8 mouse cellular contexts compared by ENCODE assay signal in the genomic region with DNA sequence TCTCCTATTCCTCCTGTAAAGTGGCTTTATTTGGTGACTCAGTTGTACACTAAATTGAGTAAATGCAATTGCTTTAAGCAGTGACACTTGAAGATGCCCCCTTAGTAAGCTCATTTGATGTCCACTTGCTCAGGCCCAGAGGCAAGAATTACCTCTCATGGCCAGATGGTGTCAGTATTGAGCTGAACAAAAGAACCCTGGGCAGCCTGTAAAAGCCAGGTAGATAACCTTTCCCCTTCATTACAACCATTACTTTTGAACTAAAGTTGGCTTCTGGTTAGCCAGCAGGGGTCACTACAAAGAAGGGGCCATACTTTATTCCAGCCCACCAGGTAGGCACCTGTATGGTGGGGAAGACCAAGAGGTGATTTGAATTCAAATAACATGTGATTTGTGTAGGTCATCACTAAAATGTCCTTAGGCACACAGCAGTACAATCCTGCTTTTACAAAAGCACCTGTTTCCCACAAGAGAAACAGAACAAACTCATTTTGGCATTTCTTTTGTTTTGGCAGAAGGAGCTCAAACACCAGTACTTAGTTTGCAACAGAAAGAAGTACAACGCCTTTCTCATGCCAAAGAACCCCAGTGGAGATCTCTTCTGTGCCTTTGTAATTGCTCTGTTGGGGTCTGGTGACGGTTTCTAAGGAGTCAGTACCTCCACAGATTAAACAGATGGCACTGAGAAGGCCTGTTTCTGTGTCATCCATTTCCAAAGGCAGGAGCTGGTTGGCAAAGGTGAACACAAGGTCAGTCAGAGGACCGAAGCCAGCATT.
DNase-seq lines count a peak whose midpoint lies in the region; ATAC-seq and TF ChIP-seq lines count a peak whose summit lies in the region.

No protein-coding gene starts in this region.

- H3K4me1 ChIP-seq in midbrain, postnatal 0 days (ENCODE audit: insufficient read depth, low read length) = no peaks in the 10 kb centered on the region

- H3K4me3 ChIP-seq in midbrain, postnatal 0 days (ENCODE audit: low read depth, low read length) = no peak overlapping the region

- no peak overlapping the region for H3K9ac ChIP-seq in midbrain, postnatal 0 days (replicated peaks; ENCODE audit: low read length, poor library complexity, severe bottlenecking)

- H3K27me3 ChIP-seq in Patski = no peaks in the 10 kb centered on the region
- H3K27me3 ChIP-seq in midbrain, postnatal 0 days (ENCODE audit: insufficient read depth, low read length) = no peaks in the 10 kb centered on the region

- POLR2A ChIA-PET in Patski (lab: Charles Lee) = interaction anchor here (1.2 kb wide), 1 partner anchor 66 kb away, joined by 3 read pairs; no protein-coding TSS in a partner anchor

- intact Hi-C loops in left cerebral cortex, postnatal 4 days (cut with DNase I) = loop anchor here (10.0 kb wide), 2 partner anchors 970 to 1740 kb away; no protein-coding TSS in a partner anchor

- peaks cover 7% of the 10 kb centered on the region for H3K36me3 ChIP-seq in midbrain, postnatal 0 days (ENCODE audit: insufficient read depth, low read length)

- in situ Hi-C loops in Patski (cut with MboI; ENCODE audit: low pct_unique_long_range_greater_than_20kb) = loop anchor here (5.0 to 10.0 kb wide), 5 partner anchors 83 to 968 kb away; no protein-coding TSS in a partner anchor

- WGBS in midbrain, postnatal 0 days = 50% methylated on average over 3 of the region's 3 CpGs

- H3K9me3 ChIP-seq in midbrain, postnatal 0 days (ENCODE audit: low read length) = no peaks in the 10 kb centered on the region

- CTCF ChIA-PET in Patski (lab: Charles Lee) = interaction anchor here (0.6 to 3.3 kb wide), 28 partner anchors 9 to 971 kb away, joined by 3 to 23 read pairs (median 4); no protein-coding TSS in a partner anchor

- DNase-seq in A20 (ENCODE audit: low read depth, low spot score) (peak; percentile 66), Patski (ENCODE audit: low read depth, low spot score) (peak; percentile 27)
- peak; percentile 57 for DNase-seq in cerebellum, adult 9-11 months
- DNase-seq in gastrocnemius, adult 8-10 months (ENCODE audit: low spot score in 2 of 2) = peak; percentile 45 to 47
- DNase-seq in left cerebral cortex, postnatal 4 days = peak; percentile 40
- peak; percentile 68 for DNase-seq in midbrain, postnatal 0 days (ENCODE audit: low spot score)
- peak; percentile 32 for DNase-seq in telencephalon, adult 2 months (ENCODE audit: low read depth, low spot score)

- H3K4me2 ChIP-seq in midbrain, postnatal 0 days (ENCODE audit: low read depth, low read length, poor library complexity, severe bottlenecking) = no peak overlapping the region

- no peak for ATAC-seq in Patski
- peak; percentile 68 for ATAC-seq in inflammation-experienced regulatory T-cells, adult 6 months
- ATAC-seq in midbrain, postnatal 0 days (ENCODE audit: low FRiP score) = peak; percentile 57

- no peak overlapping the region for H3K27ac ChIP-seq in midbrain, postnatal 0 days (ENCODE audit: low read depth, low read length)

- TF ChIP-seq CTCF in Patski (IDR thresholded peaks at IDR 0.05) = peak; percentile 89
- TF ChIP-seq CTCF in midbrain, postnatal 0 days (IDR thresholded peaks at IDR 0.05) = peak; percentile 89
